27 mouse cellular contexts compared by ENCODE assay signal in genomic region chr19:32829871-32830270, GRCm38 (mm10).
DNase-seq lines count a peak whose midpoint lies in the region; ATAC-seq and TF ChIP-seq lines count a peak whose summit lies in the region.
"Had no signal": no experiment of that assay in that cellular context is flagged by ENCODE, and none has a peak within 500 bp of the region (broad histone marks: within the 10 kb centered on the region; RNA-seq: fewer than 3 reads in every experiment).

No protein-coding gene starts in this region.

- intact Hi-C loops in heart, adult 2 months (cut with DNase I): loop anchor here (5.0 kb wide), 1 partner anchor 48 kb away; no protein-coding TSS in a partner anchor

- TF ChIP-seq CTCF in heart, adult 2 months (IDR thresholded peaks at IDR 0.05): peak; percentile 18; the same call in 1 of the 2 replicates
- peak; percentile 23 for TF ChIP-seq CTCF in Patski (IDR thresholded peaks at IDR 0.05)

- no peak overlapping the region for H3K4me3 ChIP-seq in heart, adult 2 months
- no peak overlapping the region for H3K4me3 ChIP-seq in neural tube, embryonic 14.5 days (ENCODE audit: low read depth, low read length)
- H3K4me3 ChIP-seq: erythroblast, embryonic 14.5 days; heart, embryonic 10.5 days; heart, embryonic 15.5 days; intestine, embryonic 15.5 days; liver, embryonic 15.5 days; lung, embryonic 15.5 days; midbrain, embryonic 13.5 days; neural tube, embryonic 12.5 days had no signal

- WGBS in heart, adult 2 months: 90% methylated on average over 2 of the region's 2 CpGs
- WGBS in neural tube, embryonic 14.5 days: 87% methylated on average over 2 of the region's 2 CpGs

- POLR2A ChIA-PET in Patski (lab: Charles Lee): interaction anchor here (0.7 kb wide), 1 partner anchor 14 kb away, joined by 6 read pairs; no protein-coding TSS in a partner anchor

- H3K36me3 ChIP-seq in heart, adult 2 months (ENCODE audit: control insufficient read depth, insufficient read depth, low read length): no peaks in the 10 kb centered on the region
- no peaks in the 10 kb centered on the region for H3K36me3 ChIP-seq in neural tube, embryonic 14.5 days (ENCODE audit: control insufficient read depth, insufficient read depth, low read length)
- H3K36me3 ChIP-seq: heart, embryonic 10.5 days; heart, embryonic 15.5 days; intestine, embryonic 15.5 days; liver, embryonic 15.5 days; lung, embryonic 15.5 days; midbrain, embryonic 13.5 days; neural tube, embryonic 12.5 days had no signal

- in situ Hi-C loops in Patski (cut with MboI; ENCODE audit: low pct_unique_long_range_greater_than_20kb): loop anchor here (5.0 to 10.0 kb wide), 2 partner anchors 73 to 395 kb away; partner anchors contain the start of gene Pten

- no peaks in the 10 kb centered on the region for H3K27me3 ChIP-seq in heart, adult 2 months (ENCODE audit: control insufficient read depth, insufficient read depth, low read length)
- H3K27me3 ChIP-seq in neural tube, embryonic 14.5 days (ENCODE audit: control insufficient read depth, insufficient read depth, low read length): no peaks in the 10 kb centered on the region
- no peaks in the 10 kb centered on the region for H3K27me3 ChIP-seq in Patski
- H3K27me3 ChIP-seq: CH12.LX; heart, embryonic 15.5 days; intestine, embryonic 15.5 days; liver, embryonic 15.5 days; lung, embryonic 15.5 days; midbrain, embryonic 13.5 days; neural tube, embryonic 12.5 days had no signal

- 0 out of 2 replicates have a peak, but pooled peaks have one; percentile 23 for ATAC-seq in neural tube, embryonic 14.5 days (ENCODE audit: low read depth)
- no peak for ATAC-seq in Patski
- ATAC-seq: forebrain, embryonic 16.5 days; hindbrain, postnatal 0 days; intestine, embryonic 15.5 days; midbrain, embryonic 13.5 days had no signal

- no peaks in the 10 kb centered on the region for H3K9me3 ChIP-seq in neural tube, embryonic 14.5 days (ENCODE audit: control insufficient read depth, low read length)
- H3K9me3 ChIP-seq: heart, embryonic 10.5 days; heart, embryonic 15.5 days; intestine, embryonic 15.5 days; liver, embryonic 15.5 days; lung, embryonic 15.5 days; midbrain, embryonic 13.5 days; neural tube, embryonic 12.5 days had no signal

- no peak overlapping the region for H3K9ac ChIP-seq in heart, adult 2 months (ENCODE audit: low read depth, low read length)
- no peak overlapping the region for H3K9ac ChIP-seq in neural tube, embryonic 14.5 days (replicated peaks; ENCODE audit: low read depth, low read length)
- H3K9ac ChIP-seq: heart, embryonic 15.5 days; intestine, embryonic 15.5 days; liver, embryonic 15.5 days; lung, embryonic 15.5 days; midbrain, embryonic 13.5 days; neural tube, embryonic 12.5 days had no signal

- H3K4me1 ChIP-seq in heart, adult 2 months (ENCODE audit: control insufficient read depth, insufficient read depth, low read length): peaks cover 2% of the 10 kb centered on the region
- no peaks in the 10 kb centered on the region for H3K4me1 ChIP-seq in neural tube, embryonic 14.5 days (ENCODE audit: control insufficient read depth, insufficient read depth, low read length)
- H3K4me1 ChIP-seq: heart, embryonic 10.5 days; heart, embryonic 15.5 days; intestine, embryonic 15.5 days; liver, embryonic 15.5 days; lung, embryonic 15.5 days; midbrain, embryonic 13.5 days; neural tube, embryonic 12.5 days had no signal

- no peak for TF ChIP-seq POLR2A in heart, adult 2 months (IDR thresholded peaks at IDR 0.05; ENCODE audit: insufficient read depth, low read depth, low read length)

- CTCF ChIA-PET in Patski (lab: Charles Lee): interaction anchor here (0.9 to 1.6 kb wide), 3 partner anchors 24 to 396 kb away, joined by 3 to 6 read pairs (median 4); no protein-coding TSS in a partner anchor

- no peak for DNase-seq in heart, adult 2 months
- DNase-seq in heart, adult 11 months: no peak
- no peak for DNase-seq in neural tube, embryonic 10.5 days (ENCODE audit: extremely low spot score, low spot score)
- DNase-seq in Patski (ENCODE audit: low read depth, low spot score): no peak
- DNase-seq in cerebellum, postnatal 36 days: no peak
- DNase-seq in kidney, postnatal 4 days: no peak
- DNase-seq: adrenal gland, postnatal 25 days; cerebellum, adult 11-12 months; cerebellum, adult 9-11 months; kidney, adult 9 months; kidney, postnatal 10 days; layer of hippocampus, adult 9-11 months; liver; thymus, postnatal 4 days had no signal

- no peak overlapping the region for H3K27ac ChIP-seq in heart, adult 2 months
- no peak overlapping the region for H3K27ac ChIP-seq in neural tube, embryonic 14.5 days (ENCODE audit: low read depth, low read length)
- H3K27ac ChIP-seq: heart, embryonic 10.5 days; heart, embryonic 15.5 days; hindbrain, postnatal 0 days; intestine, embryonic 15.5 days; liver, embryonic 15.5 days; lung, embryonic 15.5 days; macrophage; midbrain, embryonic 13.5 days; neural tube, embryonic 12.5 days had no signal

- TF ChIP-seq EP300 in heart, adult 2 months (IDR thresholded peaks at IDR 0.05; ENCODE audit: insufficient read depth, low read depth, low read length): no peak

- no peak overlapping the region for H3K4me2 ChIP-seq in neural tube, embryonic 14.5 days (ENCODE audit: low read depth, low read length)
- H3K4me2 ChIP-seq: heart, embryonic 15.5 days; intestine, embryonic 15.5 days; liver, embryonic 15.5 days; lung, embryonic 15.5 days; midbrain, embryonic 13.5 days; neural tube, embryonic 12.5 days had no signal

- no peaks in the 10 kb centered on the region for H3K79me2 ChIP-seq in heart, adult 2 months (replicated peaks; ENCODE audit: control insufficient read depth, insufficient read depth, low read length)
